Mouse (Mus musculus) myocyte (in vitro differentiated cells): Measurements from ENCODE around the gene Ccng1.

Experiments
- E2F4 ChIP-seq: IDR thresholded peaks from one replicate; pipeline ENCODE4 v1.6.1; 2011; ENCODE audit warnings: mild to moderate bottlenecking, control low read depth, moderate library complexity; ENCODE audit not compliant: insufficient read depth
- MAX ChIP-seq: IDR thresholded peaks from one replicate; pipeline ENCODE4 v1.6.1; 2011; ENCODE audit warnings: low read depth, mild to moderate bottlenecking, control low read depth
- MYOG ChIP-seq, 3 experiments: IDR thresholded peaks; one replicate each; pipeline ENCODE4 v1.6.1; 2011; ENCODE audit warnings: control low read depth in 2 of 3, low read depth in 2 of 3, mild to moderate bottlenecking in 2 of 3; ENCODE audit not compliant: insufficient read length in 2 of 3, control insufficient read depth in 1 of 3, insufficient read depth in 1 of 3
- POLR2A ChIP-seq: IDR thresholded peaks from one replicate; pipeline ENCODE4 v1.6.1; 2011; ENCODE audit warnings: low read depth, mild to moderate bottlenecking, control low read depth, moderate library complexity; ENCODE audit not compliant: insufficient read length
- POLR2AphosphoS2 ChIP-seq: IDR thresholded peaks from one replicate; pipeline ENCODE4 v1.6.1; 2011; ENCODE audit warnings: low read depth, control low read depth; ENCODE audit not compliant: insufficient read length
- TCF3 ChIP-seq: IDR thresholded peaks from one replicate; pipeline ENCODE4 v1.6.1; 2011; ENCODE audit warnings: low read depth, control low read depth; ENCODE audit not compliant: insufficient read length

DNA sequence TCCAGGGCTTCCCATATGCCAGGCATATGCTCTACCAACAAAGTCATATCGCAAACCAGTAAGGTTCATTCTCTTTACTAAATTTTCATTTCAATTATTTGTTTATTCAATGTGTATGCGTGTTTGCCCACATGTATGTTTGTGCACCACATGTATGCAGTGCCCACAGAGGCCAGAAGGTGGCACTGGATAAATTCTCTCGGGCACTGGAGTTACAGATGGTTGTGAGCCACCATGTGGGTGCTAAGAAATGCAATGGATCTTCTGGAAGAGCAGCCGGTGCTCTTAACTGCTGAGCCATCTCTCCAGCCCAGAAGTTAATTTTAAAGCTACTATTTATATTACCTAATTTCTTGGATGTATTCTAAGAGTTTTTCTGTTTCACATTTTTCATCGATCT lies 39.6 kb downstream of the Ccng1 start:
- TF ChIP-seq POLR2AphosphoS2, result no peak
- no peak for TF ChIP-seq TCF3
- TF ChIP-seq POLR2A, result no peak
- no peak for TF ChIP-seq E2F4
- no peak for TF ChIP-seq MAX
- no peak for TF ChIP-seq MYOG (IDR thresholded peaks at IDR 0.05; ENCODE audit: control insufficient read depth in 1 of 3, insufficient read depth in 1 of 3, insufficient read length in 2 of 3, low read depth in 2 of 3)
